Mouse (Mus musculus): Measurements from ENCODE around the gene Acad11.

Gene Acad11

GRCm38 (mm10) chr9:104146683-104147082 is 83.5 kb downstream of the Acad11 start:
- in situ Hi-C loops (cut with MseI, MboI) = no loop called here

- in situ Hi-C loops (cut with MseI, MboI) = no loop called here
These were observed 85.8 kb downstream of the Acad11 start for GRCm38 (mm10) chr9:104148969-104149368.

- in situ Hi-C loops (cut with MseI, MboI) = no loop called here
These were observed 88.9 kb downstream of the Acad11 start for GRCm38 (mm10) chr9:104152121-104152520.

- in situ Hi-C loops (cut with MseI, MboI) = no loop called here
These were observed 92.0 kb downstream of the Acad11 start for GRCm38 (mm10) chr9:104155100-104155715.

GRCm38 (mm10) chr9:104156506-104156905 is 93.3 kb downstream of the Acad11 start:
- in situ Hi-C loops (cut with MseI, MboI) = no loop called here

- in situ Hi-C loops (cut with MseI, MboI) = no loop called here
These were observed 94.1 kb downstream of the Acad11 start for GRCm38 (mm10) chr9:104157291-104157690.

GRCm38 (mm10) chr9:104161117-104161516 is 97.9 kb downstream of the Acad11 start:
- in situ Hi-C loops (cut with MseI, MboI) = no loop called here

GRCm38 (mm10) chr9:104164194-104164593 is 101.0 kb downstream of the Acad11 start:
- in situ Hi-C loops (cut with MseI, MboI) = no loop called here

- in situ Hi-C loops (cut with MseI, MboI) = no loop called here
These were observed 102.7 kb downstream of the Acad11 start for GRCm38 (mm10) chr9:104165926-104166325.

- in situ Hi-C loops (cut with MseI, MboI) = no loop called here
These were observed 106.8 kb downstream of the Acad11 start for GRCm38 (mm10) chr9:104169986-104170385.

- in situ Hi-C loops (cut with MseI, MboI) = no loop called here
These were observed 108.5 kb downstream of the Acad11 start for GRCm38 (mm10) chr9:104171651-104172050.

- in situ Hi-C loops (cut with MseI, MboI) = no loop called here
These were observed 109.2 kb downstream of the Acad11 start for GRCm38 (mm10) chr9:104172342-104172741.

All from mouse trophoblast stem cell (cell line).